Mouse (Mus musculus) neural tube, embryonic 14.5 days (tissue): ENCODE measurements around the gene Mvk. TPM values are rescaled to one million over a fixed set of nuclear protein-coding genes. Genes with fewer than 3 reads are reported as not detected.

Experiments used
- ATAC-seq: fragments of 200-750 bp; cut with Nextera tagmentation; 2 replicates; pipeline ENCODE4 v1.8.0; 2017; ENCODE audit warnings: low read depth, mild to moderate bottlenecking, moderate TSS enrichment, moderate library complexity
- H3K27ac ChIP-seq: fragments of 300-500 bp; sonication (generic); 2 replicates; pipeline ENCODE4 v1.5.1; 2014; ENCODE audit warnings: low read depth, mild to moderate bottlenecking, control low read depth, low read length, moderate library complexity, mixed read lengths
- H3K27me3 ChIP-seq: fragments of 300-500 bp; sonication (generic); 2 replicates; pipeline ENCODE4 v1.6.1; 2014; ENCODE audit warnings: low read length; ENCODE audit not compliant: control insufficient read depth, insufficient read depth
- H3K36me3 ChIP-seq: fragments of 300-500 bp; sonication (generic); 2 replicates; pipeline ENCODE4 v1.6.1; 2014; ENCODE audit warnings: low read length, mixed read lengths; ENCODE audit not compliant: control insufficient read depth, insufficient read depth
- H3K4me1 ChIP-seq: fragments of 300-500 bp; sonication (generic); 2 replicates; pipeline ENCODE4 v1.6.1; 2014; ENCODE audit warnings: low read length; ENCODE audit not compliant: control insufficient read depth, insufficient read depth
- H3K4me2 ChIP-seq: fragments of 300-500 bp; sonication (generic); 2 replicates; pipeline ENCODE4 v1.6.1; 2014; ENCODE audit warnings: mild to moderate bottlenecking, low read depth, low read length, control low read depth
- H3K4me3 ChIP-seq: fragments of 300-500 bp; sonication (generic); 2 replicates; pipeline ENCODE4 v1.5.1; 2014; ENCODE audit warnings: low read depth, low read length, control low read depth, mixed read lengths
- H3K9ac ChIP-seq: fragments of 300-500 bp; sonication (generic); replicated peaks from 2 replicates; pipeline ENCODE4 v1.6.1; 2014; ENCODE audit warnings: low read depth, mild to moderate bottlenecking, control low read depth, low read length, mixed read lengths
- H3K9me3 ChIP-seq: fragments of 300-500 bp; sonication (generic); 2 replicates; pipeline ENCODE4 v1.6.1; 2016; ENCODE audit warnings: low read length; ENCODE audit not compliant: control insufficient read depth
- WGBS: fragments of 180-500 bp; shearing (Covaris S2); extraction: QIAGEN DNeasy Blood & Tissue Kit; methylation state at CpG from one replicate; pipeline ENCODE4 v1.1.7; 2014; 5-methylcytosine and 5-hydroxymethylcytosine counted together
- polyA plus RNA-seq: library from polyadenylated mRNA; unstranded; fragments of >200 nt; fragmentation: Nextera tagmentation; extraction: Ambion mirVana; gene quantifications from 2 replicates; pipeline ENCODE4 v1.2.1, GENCODE M21; 2014

Gene Mvk
- polyA plus RNA-seq, 1 experiment from 2014 or later = 78.7 TPM

DNA sequence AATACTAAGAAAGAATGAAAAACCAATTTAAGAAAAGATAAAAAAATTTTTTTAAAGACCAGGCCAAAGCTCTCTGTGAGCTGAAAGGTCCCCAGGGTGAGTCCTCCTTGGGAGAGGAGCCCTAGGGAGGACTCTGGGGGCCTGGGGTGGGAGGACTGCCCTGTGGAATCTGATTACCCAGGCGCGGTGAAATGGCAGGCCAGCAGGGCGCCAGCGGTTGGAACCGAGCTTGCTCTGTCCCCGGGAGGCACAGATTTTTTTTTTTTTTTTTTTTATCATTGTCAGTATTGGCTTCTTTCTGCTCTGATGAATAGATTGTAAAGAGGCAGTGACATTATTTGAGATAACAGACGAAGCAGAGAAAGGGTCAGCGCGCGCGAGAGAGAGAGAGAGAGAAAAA is 22.9 kb downstream of the Mvk start:
- peak overlapping the region; percentile 2; the same call in 1 of the 2 replicates for H3K4me3 ChIP-seq
- no peaks in the 10 kb centered on the region for H3K36me3 ChIP-seq
- no peaks in the 10 kb centered on the region for H3K27me3 ChIP-seq
- H3K27ac ChIP-seq = peak overlapping the region; percentile 83
- H3K9me3 ChIP-seq = no peaks in the 10 kb centered on the region
- H3K9ac ChIP-seq = peak overlapping the region; percentile 18
- peak overlapping the region; percentile 40 for H3K4me2 ChIP-seq
- peaks cover 11% of the 10 kb centered on the region for H3K4me1 ChIP-seq
- ATAC-seq = peak; percentile 21; the same call in 1 of the 2 replicates
- WGBS = 0% methylated on average over 7 of the region's 11 CpGs

DNA sequence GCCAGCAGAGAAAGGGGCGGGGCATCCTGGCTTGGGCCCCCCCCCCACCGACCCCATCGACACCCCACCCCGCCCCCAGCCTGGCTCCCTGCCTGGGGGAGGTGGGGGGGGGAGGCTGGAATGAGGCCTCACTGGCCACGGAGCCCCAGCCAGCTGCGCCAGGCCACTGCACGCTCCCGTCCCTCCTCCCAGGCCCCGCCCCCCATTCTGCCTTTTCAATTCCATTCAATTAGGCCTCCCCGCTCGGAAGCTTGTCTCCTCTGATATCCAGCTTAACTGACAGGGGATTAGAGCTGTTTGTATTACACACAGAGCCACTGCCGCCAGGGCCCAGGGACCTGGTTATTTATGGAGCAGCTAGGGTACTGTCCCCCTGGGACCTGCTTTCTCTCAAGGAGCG is 23.4 kb downstream of the Mvk start:
- Histone ChIP-seq H3K4me1 (peaks cover 11% of the 10 kb centered on the region), H3K36me3 (no peaks in the 10 kb centered on the region), H3K4me3 (peak overlapping the region; percentile 2; the same call in 1 of the 2 replicates), H3K9me3 (no peaks in the 10 kb centered on the region), H3K27me3 (no peaks in the 10 kb centered on the region), H3K9ac (peak overlapping the region; percentile 18), H3K4me2 (peak overlapping the region; percentile 40), H3K27ac (peak overlapping the region; percentile 83)
- ATAC-seq = peak; percentile 74; the same call in 1 of the 2 replicates
- 0% methylated on average over 6 of the region's 13 CpGs for WGBS

- Histone ChIP-seq H3K9me3 (no peaks in the 10 kb centered on the region), H3K27me3 (no peaks in the 10 kb centered on the region), H3K4me2 (peak overlapping the region; percentile 40; the same call in 1 of the 2 replicates), H3K27ac (peak overlapping the region; percentile 83), H3K9ac (peak overlapping the region; percentile 18; the same call in 1 of the 2 replicates), H3K4me3 (no peak overlapping the region), H3K36me3 (no peaks in the 10 kb centered on the region), H3K4me1 (peaks cover 11% of the 10 kb centered on the region)
- 47% methylated on average over 4 of the region's 4 CpGs for WGBS
- no peak for ATAC-seq
Measured at GRCm38 (mm10) chr5:114468007-114468406, 23.9 kb downstream of the Mvk start.

DNA sequence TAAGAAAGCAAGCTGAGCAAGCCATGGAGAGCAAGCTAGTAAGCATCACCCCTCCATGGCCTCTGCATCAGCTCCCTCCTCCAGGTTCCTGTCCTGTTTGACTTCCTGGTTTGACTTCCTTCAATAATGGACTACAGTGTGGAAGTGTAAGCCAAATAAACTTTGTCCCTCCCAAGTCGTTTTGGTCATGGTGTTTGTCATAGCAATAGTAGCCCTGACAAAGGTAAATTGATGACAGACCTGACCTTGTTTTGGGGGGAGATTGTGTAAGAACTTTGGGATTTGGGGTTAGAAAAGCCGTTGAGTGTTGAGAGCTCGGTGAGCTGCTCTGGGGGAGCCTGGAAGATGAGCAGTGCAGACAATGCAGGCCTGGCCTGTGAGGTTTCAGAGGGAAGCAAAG is 26.3 kb downstream of the Mvk start:
- no peak overlapping the region for H3K4me3 ChIP-seq
- H3K27me3 ChIP-seq = no peaks in the 10 kb centered on the region
- ATAC-seq = no peak
- no peak overlapping the region for H3K9ac ChIP-seq
- H3K4me1 ChIP-seq = peaks cover 16% of the 10 kb centered on the region
- H3K4me2 ChIP-seq = no peak overlapping the region
- H3K36me3 ChIP-seq = no peaks in the 10 kb centered on the region
- WGBS = 76% methylated on average over 3 of the region's 3 CpGs
- no peak overlapping the region for H3K27ac ChIP-seq
- H3K9me3 ChIP-seq = no peaks in the 10 kb centered on the region

- H3K9me3 ChIP-seq = no peaks in the 10 kb centered on the region
- H3K4me1 ChIP-seq = peaks cover 5% of the 10 kb centered on the region; the same call in 1 of the 2 replicates
- no peaks in the 10 kb centered on the region for H3K27me3 ChIP-seq
- H3K36me3 ChIP-seq = no peaks in the 10 kb centered on the region
- 26% methylated on average over 35 of the region's 35 CpGs for WGBS
- no peak overlapping the region for H3K9ac ChIP-seq
- H3K27ac ChIP-seq = no peak overlapping the region
- no peak overlapping the region for H3K4me3 ChIP-seq
- ATAC-seq = no peak
- H3K4me2 ChIP-seq = peak overlapping the region; percentile 16; the same call in 1 of the 2 replicates
Measured at GRCm38 (mm10) chr5:114474741-114475491, 30.8 kb downstream of the Mvk start.

- no peak overlapping the region for H3K4me2 ChIP-seq
- no peaks in the 10 kb centered on the region for H3K9me3 ChIP-seq
- no peaks in the 10 kb centered on the region for H3K27me3 ChIP-seq
- H3K4me3 ChIP-seq = no peak overlapping the region
- no peak for ATAC-seq
- no peak overlapping the region for H3K27ac ChIP-seq
- H3K4me1 ChIP-seq = peaks cover 9% of the 10 kb centered on the region
- no peaks in the 10 kb centered on the region for H3K36me3 ChIP-seq
- no peak overlapping the region for H3K9ac ChIP-seq
- 61% methylated on average over 12 of the region's 12 CpGs for WGBS
Measured at GRCm38 (mm10) chr5:114478267-114478666, 34.2 kb downstream of the Mvk start.

DNA sequence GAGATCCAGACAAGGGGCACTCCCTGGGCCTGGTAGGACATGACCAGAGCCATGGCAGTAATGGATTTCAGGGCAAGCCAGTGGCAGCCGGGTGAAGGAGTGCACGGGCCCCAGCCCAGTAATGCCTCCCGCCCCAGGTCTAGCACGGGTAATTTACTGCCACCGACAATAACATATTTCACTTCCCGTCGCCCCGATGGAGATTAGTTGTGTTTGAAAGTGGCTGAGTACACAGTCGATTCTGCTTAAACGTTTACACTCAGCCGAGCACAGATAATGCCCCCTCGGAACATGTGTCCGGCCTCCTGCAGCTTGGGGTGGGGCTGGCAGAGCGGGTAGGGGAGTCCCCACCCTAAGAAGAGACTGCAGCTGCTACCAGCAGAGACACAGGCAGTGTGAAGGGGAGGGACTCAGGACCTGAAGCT is 38.5 kb downstream of the Mvk start:
- WGBS = 2% methylated on average over 14 of the region's 14 CpGs
- ATAC-seq = no peak
- Histone ChIP-seq H3K36me3 (no peaks in the 10 kb centered on the region), H3K4me2 (no peak overlapping the region), H3K9ac (no peak overlapping the region), H3K27me3 (no peaks in the 10 kb centered on the region), H3K27ac (no peak overlapping the region), H3K4me1 (peaks cover 5% of the 10 kb centered on the region), H3K9me3 (no peaks in the 10 kb centered on the region), H3K4me3 (no peak overlapping the region)

GRCm38 (mm10) chr5:114485685-114486084 is 41.6 kb downstream of the Mvk start:
- Histone ChIP-seq H3K9me3 (no peaks in the 10 kb centered on the region), H3K9ac (no peak overlapping the region), H3K4me3 (no peak overlapping the region), H3K27me3 (no peaks in the 10 kb centered on the region), H3K4me2 (no peak overlapping the region), H3K4me1 (peaks cover 5% of the 10 kb centered on the region), H3K27ac (no peak overlapping the region), H3K36me3 (no peaks in the 10 kb centered on the region)
- ATAC-seq = no peak
- WGBS = 91% methylated on average over 14 of the region's 14 CpGs

DNA sequence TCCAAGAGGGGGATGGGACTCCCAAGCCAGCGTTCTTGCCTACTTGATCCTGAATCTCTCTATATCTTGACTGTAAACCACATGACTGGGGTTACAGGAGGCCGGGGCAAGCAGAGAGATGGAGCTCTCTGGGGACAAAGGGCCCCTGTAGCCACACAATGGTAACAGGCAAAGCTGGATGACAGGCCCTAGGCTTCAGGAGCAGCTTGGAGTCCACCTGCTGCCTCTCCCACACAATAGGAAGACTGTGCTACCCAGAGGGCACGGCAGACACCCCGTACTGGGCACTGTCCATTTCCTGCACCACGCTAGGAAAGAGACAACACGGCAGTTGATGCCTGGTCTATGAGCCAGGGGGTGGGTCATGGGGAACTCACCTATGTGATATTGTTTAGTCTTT is 45.5 kb downstream of the Mvk start:
- no peaks in the 10 kb centered on the region for H3K27me3 ChIP-seq
- H3K27ac ChIP-seq = no peak overlapping the region
- WGBS = 81% methylated on average over 6 of the region's 6 CpGs

More for the DNA sequence above, 45.5 kb downstream of the Mvk start:
- ATAC-seq = no peak
- Histone ChIP-seq H3K4me2 (no peak overlapping the region), H3K9ac (no peak overlapping the region), H3K4me1 (no peaks in the 10 kb centered on the region), H3K36me3 (no peaks in the 10 kb centered on the region), H3K4me3 (no peak overlapping the region), H3K9me3 (no peaks in the 10 kb centered on the region)
